Mouse (Mus musculus): ENCODE results near the gene Gm21310. TPM values are rescaled to one million over a fixed set of nuclear protein-coding genes. Genes with fewer than 3 reads are reported as not detected.
"Not testable (repeated sequence)": the region's sequence is repeated elsewhere in the genome, so short reads cannot be mapped to it uniquely, and the experiment has no call there.

Gm21310 gene
- total RNA-seq (2014; fragmentation: Nextera tagmentation) (not detected in 2 replicates), total RNA-seq (2017) (not detected in 2 replicates), polyA plus RNA-seq (2012) (not detected in 2 replicates)

GRCm38 (mm10) chrY:10147083-10147482, at the start of gene Gm21310:
Gene Gm21310, minus strand, starts transcription at chrY:10147183.
- not testable (repeated sequence) for H3K4me1 ChIP-seq (ENCODE audit: insufficient read depth, low read depth, low read length); H3K4me3 ChIP-seq (ENCODE audit: low read depth, low read length); DNase-seq (ENCODE audit: low spot score); H3K36me3 ChIP-seq (replicated peaks); ATAC-seq (ENCODE audit: extremely low read depth, insufficient number of reproducible peaks, low FRiP score, poor library complexity, severe bottlenecking); H3K27me3 ChIP-seq (ENCODE audit: insufficient read depth, low read length); H3K9me3 ChIP-seq (replicated peaks)

Other genes starting within 250 kb of the Gm21310 start
- gene Gm20834, start 177.4 kb upstream of the Gm21310 start, total RNA-seq (2014; fragmentation: Nextera tagmentation): not detected in 2 replicates
- not detected in 2 replicates for gene Gm20834, start 177.4 kb upstream of the Gm21310 start, total RNA-seq (2017)
- not detected in 2 replicates for gene Gm20834, start 177.4 kb upstream of the Gm21310 start, polyA plus RNA-seq (2012)